Mouse (Mus musculus) left cerebral cortex, postnatal 10 days (tissue): ENCODE measurements around the gene Tbx10. TPM values are rescaled to one million over a fixed set of nuclear protein-coding genes. Genes with fewer than 3 reads are reported as not detected.
"Not testable (repeated sequence)": the region's sequence is repeated elsewhere in the genome, so short reads cannot be mapped to it uniquely, and the experiment has no call there.

ENCODE experiments used
- DNase-seq, 2 experiments: peaks; one replicate each; pipeline ENCODE4 v3.0.0; 2021 to 2022; ENCODE audit warnings: low spot score in 2 of 2, mixed read lengths in 1 of 2; ENCODE audit errors: extremely low spot score in 1 of 2
- intact Hi-C: fragments of 180-260 bp; cut with DNase I; formaldehyde crosslinking; loops from one replicate; pipeline ENCODE4 v1.15.1; 2025
- total RNA-seq, 2 experiments: library from RNA; stranded (reverse); gene quantifications; 2 replicates each; pipeline ENCODE4 v1.2.3; 2021

Gene Tbx10
- total RNA-seq, 2 experiments from 2014 or later = not detected

- intact Hi-C loops = no loop called here
- no peak for DNase-seq
Measured at GRCm38 (mm10) chr19:4023185-4023584, 30.6 kb downstream of the Tbx10 start.

GRCm38 (mm10) chr19:4027576-4027975 lies 35.0 kb downstream of the Tbx10 start:
- no peak for DNase-seq
- intact Hi-C loops = no loop called here

- intact Hi-C loops = no loop called here
Measured at GRCm38 (mm10) chr19:4032668-4033067, 40.1 kb downstream of the Tbx10 start.

GRCm38 (mm10) chr19:4033298-4033697 lies 40.7 kb downstream of the Tbx10 start:
- no peak for DNase-seq
- intact Hi-C loops = no loop called here

More at GRCm38 (mm10) chr19:4032668-4033067, 40.1 kb downstream of the Tbx10 start:
- no peak for DNase-seq

GRCm38 (mm10) chr19:4033742-4034141 lies 41.2 kb downstream of the Tbx10 start:
- intact Hi-C loops = no loop called here
- no peak for DNase-seq

GRCm38 (mm10) chr19:4036327-4037045 lies 43.9 kb downstream of the Tbx10 start:
- intact Hi-C loops = no loop called here
- no peak for DNase-seq

- DNase-seq, intact Hi-C loops: not testable (repeated sequence)
Measured at GRCm38 (mm10) chr19:4037154-4037787, 44.7 kb downstream of the Tbx10 start.

GRCm38 (mm10) chr19:4037788-4038232 lies 45.3 kb downstream of the Tbx10 start, which contains the start of gene Gstp1:
TSS of gene Gstp1 (minus strand) at chr19:4037985.
- peak; percentile 78 to 92 for DNase-seq
- intact Hi-C loops = no loop called here

- DNase-seq = peak in 1 of 2 experiments; percentile 18
- intact Hi-C loops = not testable (repeated sequence)
Measured at GRCm38 (mm10) chr19:4040941-4041340, 48.4 kb downstream of the Tbx10 start.

- intact Hi-C loops = not testable (repeated sequence)
- peak in 1 of 2 experiments; percentile 18 for DNase-seq
Measured at GRCm38 (mm10) chr19:4041500-4041899, 48.9 kb downstream of the Tbx10 start.

GRCm38 (mm10) chr19:4042124-4042523 lies 49.6 kb downstream of the Tbx10 start:
- DNase-seq = peak in 1 of 2 experiments; percentile 68
- intact Hi-C loops = no loop called here

- intact Hi-C loops, DNase-seq: not testable (repeated sequence)
Measured at GRCm38 (mm10) chr19:4044109-4044508, 51.6 kb downstream of the Tbx10 start.

GRCm38 (mm10) chr19:4045966-4046865 lies 53.7 kb downstream of the Tbx10 start, which contains the start of gene Gstp2:
TSS of gene Gstp2 (minus strand) at chr19:4046023.
- intact Hi-C loops = no loop called here
- DNase-seq = peak; percentile 76 to 87

GRCm38 (mm10) chr19:4046866-4047254 lies 54.3 kb downstream of the Tbx10 start:
- no peak for DNase-seq
- intact Hi-C loops = no loop called here

GRCm38 (mm10) chr19:4047859-4048258 lies 55.3 kb downstream of the Tbx10 start:
- intact Hi-C loops = no loop called here
- peak; percentile 48 to 81 for DNase-seq

- intact Hi-C loops, DNase-seq: not testable (repeated sequence)
Measured at GRCm38 (mm10) chr19:4049069-4049468, 56.5 kb downstream of the Tbx10 start.
